Mouse (Mus musculus) limb, embryonic 11.5 days (tissue): ENCODE measurements around the gene Fggy. TPM values are rescaled to one million over a fixed set of nuclear protein-coding genes. Genes with fewer than 3 reads are reported as not detected.

Source experiments
- ATAC-seq: fragments of 200-750 bp; cut with Nextera tagmentation; 2 replicates; pipeline ENCODE4 v1.8.0; 2017; ENCODE audit warnings: low read depth; ENCODE audit not compliant: insufficient number of reproducible peaks, low FRiP score, low TSS enrichment
- DNase-seq: peaks from one replicate; pipeline ENCODE4 v3.0.0-alpha.2; 2015; ENCODE audit warnings: low spot score
- H3K27ac ChIP-seq: fragments of 300-500 bp; sonication (generic); replicated peaks from 2 replicates; pipeline ENCODE4 v1.5.1; 2014; ENCODE audit warnings: low read depth, mild to moderate bottlenecking, low read length
- H3K27me3 ChIP-seq: fragments of 300-500 bp; sonication (generic); 2 replicates; pipeline ENCODE4 v1.6.1; 2014; ENCODE audit warnings: mild to moderate bottlenecking, low read length, mixed read lengths; ENCODE audit not compliant: control insufficient read depth, insufficient read depth
- H3K36me3 ChIP-seq: fragments of 300-500 bp; sonication (generic); 2 replicates; pipeline ENCODE4 v1.6.1; 2014; ENCODE audit warnings: mild to moderate bottlenecking, low read length, moderate library complexity, mixed read lengths; ENCODE audit not compliant: control insufficient read depth, insufficient read depth
- H3K4me1 ChIP-seq: fragments of 300-500 bp; sonication (generic); 2 replicates; pipeline ENCODE4 v1.6.1; 2014; ENCODE audit warnings: low read length, mixed read lengths; ENCODE audit not compliant: control insufficient read depth, insufficient read depth
- H3K4me2 ChIP-seq: fragments of 300-500 bp; sonication (generic); 2 replicates; pipeline ENCODE4 v1.6.1; 2014; ENCODE audit warnings: low read depth, mild to moderate bottlenecking, moderate library complexity; ENCODE audit not compliant: severe bottlenecking
- H3K4me3 ChIP-seq: fragments of 300-500 bp; sonication (generic); 2 replicates; pipeline ENCODE4 v1.5.1; 2014; ENCODE audit warnings: low read depth, low read length
- H3K9ac ChIP-seq: fragments of 300-500 bp; sonication (generic); 2 replicates; pipeline ENCODE4 v1.6.1; 2014; ENCODE audit warnings: mild to moderate bottlenecking, low read length
- H3K9me3 ChIP-seq: fragments of 300-500 bp; sonication (generic); 2 replicates; pipeline ENCODE4 v1.6.1; 2016; ENCODE audit warnings: low read length; ENCODE audit not compliant: control insufficient read depth
- WGBS: fragments of 180-500 bp; shearing (Covaris S2); extraction: QIAGEN DNeasy Blood & Tissue Kit; methylation state at CpG from one replicate; pipeline ENCODE4 v1.1.7; 2014; 5-methylcytosine and 5-hydroxymethylcytosine counted together
- polyA plus RNA-seq: library from polyadenylated mRNA; unstranded; fragments of >200 nt; fragmentation: Nextera tagmentation; extraction: Ambion mirVana; gene quantifications from 2 replicates; pipeline ENCODE4 v1.2.1, GENCODE M21; 2014

Gene Fggy
- polyA plus RNA-seq, 1 experiment from 2014 or later, result 8.4 TPM

- no peak overlapping the region for H3K4me2 ChIP-seq
- no peaks in the 10 kb centered on the region for H3K9me3 ChIP-seq
- no peaks in the 10 kb centered on the region for H3K27me3 ChIP-seq
- H3K9ac ChIP-seq, result no peak overlapping the region
- no peaks in the 10 kb centered on the region for H3K4me1 ChIP-seq
- H3K27ac ChIP-seq, result no peak overlapping the region
- DNase-seq (no peak), ATAC-seq (no peak)
- H3K36me3 ChIP-seq, result no peaks in the 10 kb centered on the region
- no peak overlapping the region for H3K4me3 ChIP-seq
- 81% methylated on average over 4 of the region's 4 CpGs for WGBS
Observed at GRCm38 (mm10) chr4:95663596-95663995, 106.3 kb downstream of the Fggy start.

- no peak for ATAC-seq
- WGBS, result 67% methylated on average over 3 of the region's 3 CpGs
Observed at GRCm38 (mm10) chr4:95664327-95664726, 107.0 kb downstream of the Fggy start.

DNA sequence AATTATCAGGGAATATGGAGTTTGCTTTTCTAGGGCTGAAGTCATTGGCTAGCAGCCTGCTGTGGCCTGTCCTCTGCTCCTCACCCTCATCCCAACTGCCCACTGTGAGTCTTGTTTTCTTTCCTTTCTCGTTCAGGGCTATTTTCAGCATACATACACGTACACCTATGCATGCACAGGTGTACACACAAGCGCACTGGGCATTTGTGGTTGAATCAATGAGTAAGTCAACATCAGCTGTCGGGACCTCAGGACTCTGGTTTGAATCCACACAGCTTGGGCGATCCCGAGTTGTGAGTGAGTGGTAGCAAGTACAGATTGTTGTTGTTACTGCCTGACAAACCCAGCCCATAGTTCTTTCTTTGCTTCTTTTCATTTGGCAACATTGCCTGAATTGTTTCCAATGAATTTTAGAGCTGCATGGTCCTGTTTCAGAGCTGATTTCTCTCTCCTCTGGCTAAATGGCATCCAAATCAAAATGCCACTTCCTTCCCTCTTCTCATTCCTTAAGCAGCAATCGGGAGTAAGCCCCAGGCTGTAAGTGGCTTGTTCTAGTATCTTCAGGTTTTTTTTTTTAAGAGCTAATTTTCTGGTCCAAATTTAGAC lies 109.1 kb downstream of the Fggy start:
- Histone ChIP-seq H3K4me2 (no peak overlapping the region), H3K27me3 (no peaks in the 10 kb centered on the region), H3K36me3 (no peaks in the 10 kb centered on the region), H3K27ac (no peak overlapping the region), H3K4me1 (no peaks in the 10 kb centered on the region), H3K9ac (no peak overlapping the region), H3K4me3 (no peak overlapping the region), H3K9me3 (no peaks in the 10 kb centered on the region)
- DNase-seq (no peak), ATAC-seq (no peak)
- 93% methylated on average over 7 of the region's 7 CpGs for WGBS

More at GRCm38 (mm10) chr4:95664327-95664726, 107.0 kb downstream of the Fggy start:
- no peak overlapping the region for H3K4me2 ChIP-seq
- H3K4me1 ChIP-seq, result no peaks in the 10 kb centered on the region
- H3K9me3 ChIP-seq, result no peaks in the 10 kb centered on the region
- H3K4me3 ChIP-seq, result no peak overlapping the region
- no peak for DNase-seq
- H3K36me3 ChIP-seq, result no peaks in the 10 kb centered on the region
- no peaks in the 10 kb centered on the region for H3K27me3 ChIP-seq
- no peak overlapping the region for H3K27ac ChIP-seq
- H3K9ac ChIP-seq, result no peak overlapping the region

DNA sequence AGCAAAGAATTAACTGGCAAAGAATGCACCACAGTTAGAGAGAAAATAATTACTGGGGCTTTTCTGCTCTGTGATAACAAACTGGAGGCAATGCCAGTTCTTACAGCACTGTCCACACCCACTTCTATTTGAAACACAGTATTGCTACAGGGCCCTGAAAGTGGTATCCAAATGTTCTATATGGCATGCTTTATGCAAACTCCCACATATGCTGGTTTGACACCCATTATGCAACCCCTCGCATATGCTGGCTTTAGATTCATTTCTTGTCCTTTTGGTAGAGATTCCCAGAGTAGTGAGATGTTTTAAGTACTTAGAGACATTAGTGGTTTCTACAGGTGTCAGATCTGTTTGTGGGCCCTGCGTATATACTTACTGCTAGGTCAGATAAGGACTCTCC lies 109.6 kb downstream of the Fggy start:
- no peak for ATAC-seq
- Histone ChIP-seq H3K9ac (no peak overlapping the region), H3K27me3 (no peaks in the 10 kb centered on the region), H3K27ac (no peak overlapping the region), H3K4me2 (no peak overlapping the region), H3K36me3 (no peaks in the 10 kb centered on the region), H3K4me1 (no peaks in the 10 kb centered on the region), H3K4me3 (no peak overlapping the region), H3K9me3 (no peaks in the 10 kb centered on the region)
- no peak for DNase-seq
- 90% methylated on average over 2 of the region's 2 CpGs for WGBS

DNA sequence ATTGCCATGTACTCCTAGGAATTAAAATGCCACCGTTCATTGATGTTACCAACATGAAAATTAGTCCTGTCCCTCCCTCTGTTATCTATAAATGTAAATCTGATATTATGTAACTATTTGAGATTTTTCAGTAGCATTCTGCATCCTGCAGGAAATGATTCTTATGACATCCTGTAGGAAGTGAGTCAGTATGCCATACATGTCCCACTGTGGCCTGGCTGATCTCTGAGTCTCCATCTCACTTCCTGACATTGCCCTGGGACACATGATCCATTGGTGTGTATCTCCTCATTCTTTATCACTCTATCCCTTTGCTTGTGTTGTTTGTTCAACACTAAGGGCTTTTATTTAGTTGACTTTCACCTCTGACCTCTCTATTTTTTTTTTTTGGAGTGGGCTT lies 110.3 kb downstream of the Fggy start:
- 93% methylated on average over 1 of the region's 1 CpGs for WGBS
- Histone ChIP-seq H3K27me3 (no peaks in the 10 kb centered on the region), H3K27ac (no peak overlapping the region), H3K36me3 (no peaks in the 10 kb centered on the region), H3K9me3 (no peaks in the 10 kb centered on the region), H3K4me2 (no peak overlapping the region), H3K4me3 (no peak overlapping the region), H3K9ac (no peak overlapping the region), H3K4me1 (no peaks in the 10 kb centered on the region)
- DNase-seq (no peak), ATAC-seq (no peak)

DNA sequence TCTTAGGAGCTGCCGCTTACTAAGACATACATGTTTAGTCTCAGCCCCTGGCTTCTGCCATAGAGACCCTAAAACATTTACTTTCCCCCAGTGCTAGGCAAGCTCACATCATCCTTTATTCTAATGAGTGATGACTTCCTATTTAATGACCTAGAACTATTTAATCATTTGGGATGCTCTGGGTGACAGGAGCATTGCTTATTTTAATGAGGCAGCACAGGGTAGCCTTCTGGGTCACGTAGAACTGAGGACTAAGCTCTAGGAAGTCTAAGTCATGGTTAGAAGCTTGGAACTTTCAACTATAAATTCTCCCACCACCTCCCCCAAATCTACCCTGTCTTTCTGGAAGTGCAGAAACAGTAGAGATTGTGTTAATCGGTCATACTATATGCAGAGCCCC lies 111.2 kb downstream of the Fggy start:
- H3K4me3 ChIP-seq, result no peak overlapping the region
- H3K4me1 ChIP-seq, result no peaks in the 10 kb centered on the region
- H3K27me3 ChIP-seq, result no peaks in the 10 kb centered on the region
- H3K9me3 ChIP-seq, result no peaks in the 10 kb centered on the region
- H3K4me2 ChIP-seq, result no peak overlapping the region
- H3K9ac ChIP-seq, result no peak overlapping the region
- H3K27ac ChIP-seq, result no peak overlapping the region
- ATAC-seq (no peak), DNase-seq (no peak)
- 85% methylated on average over 3 of the region's 3 CpGs for WGBS
- H3K36me3 ChIP-seq, result no peaks in the 10 kb centered on the region

DNA sequence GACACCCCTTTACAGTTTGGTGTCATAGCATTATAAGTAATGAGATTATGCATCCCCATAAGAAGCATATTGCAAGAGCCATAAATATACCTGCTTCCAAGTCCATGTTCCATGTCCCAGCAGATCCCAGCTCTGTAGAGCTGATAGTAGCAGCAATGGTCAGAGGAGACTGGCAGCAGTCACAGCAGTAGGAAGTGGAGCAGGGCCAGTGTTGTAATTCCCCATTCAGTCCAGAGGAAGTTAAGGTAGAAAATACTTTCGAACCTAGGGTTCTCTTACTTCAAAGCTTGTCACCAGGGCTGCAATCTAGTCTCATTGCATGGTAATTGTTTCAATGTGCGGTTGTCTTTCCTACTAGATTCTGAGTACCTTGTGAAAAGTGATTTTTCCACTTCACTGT lies 112.0 kb downstream of the Fggy start:
- Histone ChIP-seq H3K27ac (no peak overlapping the region), H3K36me3 (no peaks in the 10 kb centered on the region), H3K9ac (no peak overlapping the region), H3K4me1 (no peaks in the 10 kb centered on the region), H3K27me3 (no peaks in the 10 kb centered on the region), H3K4me2 (no peak overlapping the region), H3K9me3 (no peaks in the 10 kb centered on the region), H3K4me3 (no peak overlapping the region)
- no peak for DNase-seq
- no peak for ATAC-seq
- 53% methylated on average over 2 of the region's 2 CpGs for WGBS

DNA sequence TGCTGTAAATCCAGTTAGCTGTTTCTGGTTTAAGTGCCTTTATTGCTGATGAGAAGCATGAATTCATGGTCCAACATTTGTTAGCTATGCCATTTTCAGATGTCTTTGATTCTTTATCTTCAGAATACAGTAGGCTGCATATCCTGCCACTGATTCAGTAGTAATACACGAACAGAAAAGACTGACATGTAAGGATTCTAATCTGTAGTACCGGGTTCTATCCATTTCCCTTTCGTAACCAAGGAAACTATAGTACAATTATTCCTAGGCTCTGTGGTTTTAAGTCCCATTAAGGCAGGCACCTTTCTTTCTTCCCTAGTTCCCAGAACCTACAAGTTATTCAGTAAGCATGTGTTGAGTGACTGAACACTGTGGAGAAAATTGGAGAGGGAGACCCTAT lies 113.3 kb downstream of the Fggy start:
- H3K9me3 ChIP-seq, result no peaks in the 10 kb centered on the region
- no peak overlapping the region for H3K9ac ChIP-seq
- 88% methylated on average over 3 of the region's 3 CpGs for WGBS
- DNase-seq (no peak), ATAC-seq (no peak)
- H3K27ac ChIP-seq, result no peak overlapping the region
- no peaks in the 10 kb centered on the region for H3K27me3 ChIP-seq
- no peak overlapping the region for H3K4me3 ChIP-seq
- H3K36me3 ChIP-seq, result no peaks in the 10 kb centered on the region
- H3K4me2 ChIP-seq, result no peak overlapping the region
- no peaks in the 10 kb centered on the region for H3K4me1 ChIP-seq

DNA sequence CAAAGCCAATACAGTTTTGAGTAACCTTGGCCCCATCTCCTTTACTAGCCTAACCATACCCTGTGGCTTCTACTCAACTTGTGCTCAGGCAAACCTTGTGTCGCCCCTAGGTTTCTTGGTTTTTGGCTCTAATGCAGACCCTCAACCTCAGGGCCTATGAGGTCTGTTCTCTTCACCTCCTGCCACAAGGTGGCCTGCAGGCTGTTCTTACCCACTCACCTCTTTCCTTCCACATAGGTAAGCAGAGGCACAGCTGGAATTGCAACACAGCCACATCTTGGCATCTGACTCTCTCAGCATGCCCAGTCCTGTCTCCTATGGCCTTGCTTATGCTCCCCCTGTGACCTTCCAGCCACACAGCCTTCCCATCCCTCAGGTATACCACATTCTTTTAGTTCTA lies 114.7 kb downstream of the Fggy start:
- Histone ChIP-seq H3K9ac (no peak overlapping the region), H3K4me2 (no peak overlapping the region), H3K27ac (no peak overlapping the region), H3K4me3 (no peak overlapping the region), H3K4me1 (no peaks in the 10 kb centered on the region), H3K27me3 (no peaks in the 10 kb centered on the region), H3K9me3 (no peaks in the 10 kb centered on the region), H3K36me3 (no peaks in the 10 kb centered on the region)
- DNase-seq (no peak), ATAC-seq (no peak)
- WGBS, result 97% methylated on average over 1 of the region's 1 CpGs
